In genomic region chr1:126024518-126024917, GRCm38 (mm10) we compare ENCODE assay signal across 10 mouse cellular contexts.
DNase-seq lines count a peak whose midpoint lies in the region; ATAC-seq and TF ChIP-seq lines count a peak whose summit lies in the region.
"Had no signal": no experiment of that assay in that cellular context is flagged by ENCODE, and none has a peak within 500 bp of the region (broad histone marks: within the 10 kb centered on the region; RNA-seq: fewer than 3 reads in every experiment).

No protein-coding gene starts in this region.

- no peaks in the 10 kb centered on the region for H3K4me1 ChIP-seq in heart, embryonic 11.5 days (ENCODE audit: control insufficient read depth, insufficient read depth, low read length)
- H3K4me1 ChIP-seq in midbrain, postnatal 0 days (ENCODE audit: insufficient read depth, low read length), result no peaks in the 10 kb centered on the region
- no peaks in the 10 kb centered on the region for H3K4me1 ChIP-seq in midbrain, embryonic 11.5 days (ENCODE audit: control insufficient read depth, insufficient read depth, low read length)
- H3K4me1 ChIP-seq: liver, embryonic 13.5 days had no signal

- no peaks in the 10 kb centered on the region for H3K27me3 ChIP-seq in heart, embryonic 11.5 days (ENCODE audit: control insufficient read depth, insufficient read depth, low read length)
- no peaks in the 10 kb centered on the region for H3K27me3 ChIP-seq in midbrain, postnatal 0 days (ENCODE audit: insufficient read depth, low read length)
- H3K27me3 ChIP-seq in midbrain, embryonic 11.5 days (ENCODE audit: control insufficient read depth, insufficient read depth, low read length), result no peaks in the 10 kb centered on the region
- H3K27me3 ChIP-seq: CH12.LX; liver, embryonic 13.5 days had no signal

- no peaks in the 10 kb centered on the region for H3K36me3 ChIP-seq in heart, embryonic 11.5 days (ENCODE audit: control insufficient read depth, insufficient read depth, low read length)
- H3K36me3 ChIP-seq in midbrain, postnatal 0 days (ENCODE audit: insufficient read depth, low read length), result peaks cover 7% of the 10 kb centered on the region; the same call in 1 of the 2 replicates
- H3K36me3 ChIP-seq in midbrain, embryonic 11.5 days (ENCODE audit: control insufficient read depth, insufficient read depth, low read length), result no peaks in the 10 kb centered on the region; the same call in 1 of the 2 replicates
- H3K36me3 ChIP-seq: liver, embryonic 13.5 days had no signal

- H3K9me3 ChIP-seq in heart, embryonic 11.5 days (replicated peaks; ENCODE audit: control insufficient read depth, low read length), result no peaks in the 10 kb centered on the region
- H3K9me3 ChIP-seq in midbrain, postnatal 0 days (ENCODE audit: low read length), result no peaks in the 10 kb centered on the region
- H3K9me3 ChIP-seq in midbrain, embryonic 11.5 days (ENCODE audit: control insufficient read depth, low read length), result no peaks in the 10 kb centered on the region
- H3K9me3 ChIP-seq: liver, embryonic 13.5 days had no signal

- no peak overlapping the region for H3K9ac ChIP-seq in heart, embryonic 11.5 days (ENCODE audit: low read depth, low read length)
- H3K9ac ChIP-seq in midbrain, postnatal 0 days (replicated peaks; ENCODE audit: low read length, poor library complexity, severe bottlenecking), result no peak overlapping the region
- H3K9ac ChIP-seq in midbrain, embryonic 11.5 days (ENCODE audit: low read length), result no peak overlapping the region
- H3K9ac ChIP-seq: liver, embryonic 13.5 days had no signal

- no peak overlapping the region for H3K27ac ChIP-seq in heart, embryonic 11.5 days (ENCODE audit: low read depth, low read length)
- H3K27ac ChIP-seq in midbrain, postnatal 0 days (ENCODE audit: low read depth, low read length), result 0 out of 2 replicates have a peak overlapping the region, but pooled peaks have one; percentile 52
- no peak overlapping the region for H3K27ac ChIP-seq in midbrain, embryonic 11.5 days (ENCODE audit: low read depth, low read length)
- H3K27ac ChIP-seq: liver, embryonic 13.5 days had no signal

- intact Hi-C loops in heart, postnatal 10 days (cut with DNase I), result no loop called here

- no peak overlapping the region for H3K4me3 ChIP-seq in heart, embryonic 11.5 days (ENCODE audit: low read depth, low read length)
- no peak overlapping the region for H3K4me3 ChIP-seq in midbrain, postnatal 0 days (ENCODE audit: low read depth, low read length)
- no peak overlapping the region for H3K4me3 ChIP-seq in midbrain, embryonic 11.5 days (ENCODE audit: low read depth, low read length)
- H3K4me3 ChIP-seq: liver, embryonic 13.5 days had no signal

- no peak overlapping the region for H3K4me2 ChIP-seq in heart, embryonic 11.5 days
- no peak overlapping the region for H3K4me2 ChIP-seq in midbrain, postnatal 0 days (ENCODE audit: low read depth, low read length, poor library complexity, severe bottlenecking)
- H3K4me2 ChIP-seq in midbrain, embryonic 11.5 days, result no peak overlapping the region
- H3K4me2 ChIP-seq: liver, embryonic 13.5 days had no signal

- WGBS in heart, embryonic 11.5 days (ENCODE audit: insufficient replicate concordance), result 75% methylated on average over 6 of the region's 6 CpGs
- WGBS in midbrain, postnatal 0 days, result 60% methylated on average over 6 of the region's 6 CpGs
- WGBS in midbrain, embryonic 11.5 days, result 91% methylated on average over 6 of the region's 6 CpGs

- TF ChIP-seq CTCF in midbrain, postnatal 0 days (IDR thresholded peaks at IDR 0.05), result no peak

- no peak for ATAC-seq in heart, embryonic 11.5 days (replicated peaks; ENCODE audit: insufficient number of reproducible peaks, low FRiP score, low TSS enrichment)
- ATAC-seq in midbrain, postnatal 0 days (ENCODE audit: low FRiP score), result peak; percentile 85; the same call in 1 of the 2 replicates
- ATAC-seq in midbrain, embryonic 11.5 days (ENCODE audit: low FRiP score), result no peak

- peak; percentile 7 to 18 for DNase-seq in heart, postnatal 10 days
- DNase-seq in midbrain, postnatal 0 days (ENCODE audit: low spot score), result peak; percentile 89
- DNase-seq in midbrain, embryonic 11.5 days (ENCODE audit: low spot score, missing footprints), result no peak
- peak; percentile 32 to 73 for DNase-seq in layer of hippocampus, postnatal 14 days (ENCODE audit: low spot score in 2 of 2)
- DNase-seq in adrenal gland, adult (ENCODE audit: inconsistent age in 2 of 2, low spot score in 1 of 2), result no peak
- DNase-seq in spleen, adult 12 weeks (ENCODE audit: low spot score), result no peak
- DNase-seq: kidney, adult 18-20 months; liver, embryonic 13.5 days had no signal

Comparison
In these comparisons a context has a peak if more than half of its experiments do, and no peak if none do; other contexts are left out.
1. DNase-seq: peak in heart, postnatal 10 days (2 of 2), midbrain, postnatal 0 days (single experiment) and layer of hippocampus, postnatal 14 days (2 of 2); none in midbrain, embryonic 11.5 days (single experiment), adrenal gland, adult (0 of 2) and spleen, adult 12 weeks (single experiment).